Mouse (Mus musculus) hindbrain, embryonic 10.5 days (tissue): ENCODE measurements around the gene Cit. TPM values are rescaled to one million over a fixed set of nuclear protein-coding genes. Genes with fewer than 3 reads are reported as not detected.

ENCODE experiments used
- DNase-seq: peaks from one replicate; pipeline ENCODE4 v3.0.0-alpha.2; 2017; ENCODE audit warnings: low spot score
- H3K27ac ChIP-seq: fragments of 300-500 bp; sonication (generic); 2 replicates; pipeline ENCODE4 v1.5.1; 2016; ENCODE audit warnings: mild to moderate bottlenecking, moderate library complexity
- H3K27me3 ChIP-seq: fragments of 300-500 bp; sonication (generic); 2 replicates; pipeline ENCODE4 v1.6.1; 2016; ENCODE audit warnings: mild to moderate bottlenecking; ENCODE audit not compliant: poor library complexity, insufficient read depth, severe bottlenecking
- H3K36me3 ChIP-seq: fragments of 300-500 bp; sonication (generic); 2 replicates; pipeline ENCODE4 v1.6.1; 2016; ENCODE audit warnings: mild to moderate bottlenecking, moderate library complexity
- H3K4me1 ChIP-seq: fragments of 300-500 bp; sonication (generic); replicated peaks from 2 replicates; pipeline ENCODE4 v1.6.1; 2016; ENCODE audit warnings: mild to moderate bottlenecking
- H3K4me3 ChIP-seq: fragments of 300-500 bp; sonication (generic); 2 replicates; pipeline ENCODE4 v1.5.1; 2016; ENCODE audit warnings: mild to moderate bottlenecking, moderate library complexity
- H3K9me3 ChIP-seq: fragments of 300-500 bp; sonication (generic); 2 replicates; pipeline ENCODE4 v1.6.1; 2016; ENCODE audit warnings: mild to moderate bottlenecking, moderate library complexity
- WGBS: fragments of 180-500 bp; shearing (Covaris S2); methylation state at CpG from one replicate; pipeline ENCODE4 v1.1.7; 2016; 5-methylcytosine and 5-hydroxymethylcytosine counted together
- polyA plus RNA-seq: library from polyadenylated mRNA; unstranded; fragments of >200 nt; fragmentation: Nextera tagmentation; extraction: Ambion mirVana; gene quantifications from 2 replicates; pipeline ENCODE4 v1.2.1, GENCODE M21; 2016

Gene Cit
- polyA plus RNA-seq, 1 experiment from 2014 or later: 40.4 TPM

- Histone ChIP-seq H3K4me1 (no peaks in the 10 kb centered on the region), H3K36me3 (no peaks in the 10 kb centered on the region), H3K27me3 (no peaks in the 10 kb centered on the region), H3K4me3 (no peak overlapping the region), H3K9me3 (no peaks in the 10 kb centered on the region), H3K27ac (no peak overlapping the region)
- DNase-seq: no peak
- 87% methylated on average over 4 of the region's 4 CpGs for WGBS
Observed at GRCm38 (mm10) chr5:116046246-116046645, 201.2 kb downstream of the Cit start.

DNA sequence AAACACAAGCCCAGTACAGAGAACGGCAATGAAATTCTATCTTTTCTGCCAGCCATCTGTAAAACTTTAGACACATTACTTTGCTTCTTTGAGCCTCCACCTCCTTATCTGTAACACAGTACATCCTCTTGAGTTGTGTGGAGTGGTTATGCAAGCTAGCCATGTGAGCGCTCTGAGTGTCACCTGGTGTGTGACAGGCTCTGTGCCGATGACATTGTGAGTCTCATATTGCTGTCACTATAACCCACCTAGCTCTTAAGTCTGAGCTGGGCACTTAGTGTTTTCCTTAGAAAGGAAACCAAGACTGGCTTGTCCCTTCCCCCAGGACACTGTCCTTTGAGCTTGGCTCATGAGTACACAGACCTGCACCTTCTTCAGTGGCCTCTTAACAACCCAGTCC, 203.2 kb downstream of the Cit start:
- no peak for DNase-seq
- WGBS: 96% methylated on average over 3 of the region's 3 CpGs
- Histone ChIP-seq H3K9me3 (no peaks in the 10 kb centered on the region), H3K36me3 (no peaks in the 10 kb centered on the region), H3K4me1 (no peaks in the 10 kb centered on the region), H3K27me3 (no peaks in the 10 kb centered on the region), H3K27ac (no peak overlapping the region), H3K4me3 (no peak overlapping the region)

DNA sequence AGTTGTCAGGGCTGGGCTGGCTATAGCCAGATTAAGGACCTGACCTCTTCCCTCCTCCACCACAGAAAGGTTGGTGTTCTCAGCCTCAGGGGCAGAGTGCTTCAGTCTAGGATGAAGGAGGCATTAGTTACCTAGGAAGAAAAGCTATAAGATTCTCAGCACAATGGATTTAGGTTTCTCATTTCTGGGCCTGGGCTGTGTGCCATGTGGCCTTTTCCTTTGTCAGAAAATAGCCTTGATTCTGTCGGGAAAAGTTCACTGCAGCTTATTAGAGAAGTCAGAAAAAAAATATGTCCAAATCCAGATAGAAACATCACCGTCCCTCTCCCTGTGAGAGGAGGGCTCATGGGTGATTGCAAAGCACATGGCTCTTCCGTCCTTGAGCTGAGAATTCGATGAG, 204.7 kb downstream of the Cit start:
- H3K4me1 ChIP-seq: no peaks in the 10 kb centered on the region
- no peaks in the 10 kb centered on the region for H3K27me3 ChIP-seq
- H3K4me3 ChIP-seq: no peak overlapping the region
- H3K9me3 ChIP-seq: no peaks in the 10 kb centered on the region
- no peaks in the 10 kb centered on the region for H3K36me3 ChIP-seq
- no peak for DNase-seq
- no peak overlapping the region for H3K27ac ChIP-seq
- 89% methylated on average over 4 of the region's 4 CpGs for WGBS

GRCm38 (mm10) chr5:116052171-116052570, 207.1 kb downstream of the Cit start:
- Histone ChIP-seq H3K36me3 (no peaks in the 10 kb centered on the region), H3K27me3 (no peaks in the 10 kb centered on the region), H3K27ac (no peak overlapping the region), H3K4me3 (no peak overlapping the region), H3K9me3 (no peaks in the 10 kb centered on the region), H3K4me1 (no peaks in the 10 kb centered on the region)
- no peak for DNase-seq
- WGBS: 85% methylated on average over 5 of the region's 5 CpGs

DNA sequence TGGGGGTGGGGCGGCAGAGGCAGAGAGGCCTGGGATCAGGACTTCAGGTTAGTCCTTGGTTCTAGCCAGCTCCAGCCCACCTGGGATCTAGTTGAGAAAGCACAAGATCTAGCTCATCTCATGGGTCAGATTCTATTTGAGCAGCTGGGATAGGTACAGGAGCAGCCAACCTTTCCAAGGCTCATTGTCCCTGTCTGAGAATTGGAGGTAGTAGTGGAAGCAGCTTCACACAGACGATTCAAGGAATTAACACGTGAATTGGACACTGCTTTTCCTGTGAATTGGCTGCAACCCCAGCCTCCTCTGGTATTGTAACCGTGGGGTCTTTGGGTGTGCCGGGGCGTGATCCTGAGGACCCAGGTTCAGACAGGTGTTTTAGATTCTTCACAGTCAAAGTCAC, 207.7 kb downstream of the Cit start:
- Histone ChIP-seq H3K9me3 (no peaks in the 10 kb centered on the region), H3K4me1 (no peaks in the 10 kb centered on the region), H3K4me3 (no peak overlapping the region), H3K27me3 (no peaks in the 10 kb centered on the region), H3K36me3 (no peaks in the 10 kb centered on the region), H3K27ac (no peak overlapping the region)
- WGBS: 56% methylated on average over 6 of the region's 6 CpGs
- DNase-seq: no peak

Other genes starting within 250 kb of the Cit start
- 13.3 and 15.7 TPM in 2 replicates for gene Rab35, start 213.4 kb upstream of the Cit start, polyA plus RNA-seq
- 12.2 and 14.1 TPM in 2 replicates for gene Bicdl1, start 113.7 kb upstream of the Cit start, polyA plus RNA-seq
- gene Prkab1, start 179.2 kb downstream of the Cit start, polyA plus RNA-seq: 68.3 and 72.0 TPM in 2 replicates
- gene Tmem233, start 238.0 kb downstream of the Cit start, polyA plus RNA-seq: not detected in 2 replicates